Mouse (Mus musculus) ES-E14 (cell line): ENCODE data around the gene Rfx7. TPM values are rescaled to one million over a fixed set of nuclear protein-coding genes. Genes with fewer than 3 reads are reported as not detected.

ENCODE experiments used
- DNase-seq: peaks from one replicate; pipeline ENCODE4 v3.0.0-alpha.2; 2013; ENCODE audit warnings: low read depth, low spot score
- H3K27ac ChIP-seq: 2 replicates; pipeline ENCODE4 v1.5.1; 2012; ENCODE audit warnings: low read depth, mild to moderate bottlenecking, low read length, moderate library complexity, mixed read lengths; ENCODE audit not compliant: poor library complexity, insufficient read depth, severe bottlenecking
- H3K36me3 ChIP-seq: 2 replicates; pipeline ENCODE4 v1.6.1; 2012; ENCODE audit warnings: mild to moderate bottlenecking, low read length, moderate library complexity, mixed read lengths; ENCODE audit not compliant: control insufficient read depth, poor library complexity, insufficient read depth, severe bottlenecking
- H3K4me1 ChIP-seq, 2 experiments: fragments of 150-350 bp in 1 of 2; sonication (generic) in 1 of 2; 2 replicates each; pipeline ENCODE4 v1.6.1; 2012; ENCODE audit warnings: low read length in 2 of 2, mild to moderate bottlenecking in 1 of 2, mixed read lengths in 1 of 2; ENCODE audit not compliant: control insufficient read depth in 2 of 2, insufficient read depth in 2 of 2, poor library complexity in 1 of 2
- H3K4me3 ChIP-seq, 2 experiments: fragments of 150-350 bp in 1 of 2; sonication (generic) in 1 of 2; 2 replicates each; pipeline ENCODE4 v1.5.1; 2012; ENCODE audit warnings: low read length in 2 of 2, low read depth in 1 of 2, mild to moderate bottlenecking in 1 of 2, mixed read lengths in 1 of 2; ENCODE audit not compliant: insufficient read depth in 1 of 2, poor library complexity in 1 of 2, severe bottlenecking in 1 of 2
- H3K9ac ChIP-seq: 2 replicates; pipeline ENCODE4 v1.6.1; 2012; ENCODE audit warnings: low read depth, mild to moderate bottlenecking, low read length, mixed read lengths; ENCODE audit not compliant: poor library complexity, insufficient read depth, severe bottlenecking
- H3K9me3 ChIP-seq: fragments of 150-350 bp; sonication (generic); 2 replicates; pipeline ENCODE4 v1.6.1; 2012; ENCODE audit warnings: low read depth, mild to moderate bottlenecking, low read length; ENCODE audit not compliant: control insufficient read depth, insufficient read depth
- CHD2 ChIP-seq: IDR thresholded peaks from 2 replicates; pipeline ENCODE4 v1.6.1; 2014; ENCODE audit warnings: mild to moderate bottlenecking, low read depth, low read length, inconsistent platforms
- HCFC1 ChIP-seq: IDR thresholded peaks from 2 replicates; pipeline ENCODE4 v1.6.1; 2012; ENCODE audit warnings: low read length, inconsistent platforms, borderline replicate concordance; ENCODE audit not compliant: insufficient read depth
- MAFK ChIP-seq: IDR thresholded peaks from 2 replicates; pipeline ENCODE4 v1.6.1; 2014; ENCODE audit warnings: mild to moderate bottlenecking, low read depth, low read length, inconsistent platforms; ENCODE audit not compliant: insufficient read depth
- ZC3H11A ChIP-seq: IDR thresholded peaks from 2 replicates; pipeline ENCODE4 v1.6.1; 2012; ENCODE audit warnings: low read depth, mild to moderate bottlenecking, inconsistent platforms, low read length, borderline replicate concordance
- ZNF384 ChIP-seq: IDR thresholded peaks from 2 replicates; pipeline ENCODE4 v1.6.1; 2012; ENCODE audit warnings: low read depth, low read length, inconsistent platforms
- in situ Hi-C, 2 experiments: fragments of 600-800 bp; cut with MboI; formaldehyde crosslinking; loops; one replicate each; pipeline ENCODE4 v1.15.1; 2025; ENCODE audit warnings: low sequenced_read_pairs in 2 of 2, inconsistent platforms in 1 of 2; ENCODE audit not compliant: unreplicated experiment in 2 of 2
- total RNA-seq: library from RNA; depleted of rRNA; stranded (reverse); fragments of 300-350 nt; gene quantifications from 2 replicates; pipeline ENCODE4 v1.2.3, GENCODE M21; 2012

Gene Rfx7
- total RNA-seq, 1 experiment, result 19.9 TPM

- Histone ChIP-seq H3K4me1 (peaks cover 4 to 10% of the 10 kb centered on the region in 2 experiments; a peak in 3 of 4 replicates), H3K9me3 (no peaks in the 10 kb centered on the region), H3K27ac (no peak overlapping the region), H3K9ac (no peak overlapping the region), H3K4me3 (no peak overlapping the region), H3K36me3 (no peaks in the 10 kb centered on the region)
- in situ Hi-C loops, result no loop called here
- no peak for DNase-seq
- TF ChIP-seq HCFC1, result no peak
- no peak for TF ChIP-seq MAFK
- TF ChIP-seq CHD2, result no peak
- no peak for TF ChIP-seq ZC3H11A
- no peak for TF ChIP-seq ZNF384
Measured at GRCm38 (mm10) chr9:72535394-72535793, 3.4 kb downstream of the Rfx7 start.

- in situ Hi-C loops, result no loop called here
- H3K9me3 ChIP-seq, result no peaks in the 10 kb centered on the region
- no peaks in the 10 kb centered on the region for H3K36me3 ChIP-seq
- DNase-seq, result no peak
- TF ChIP-seq MAFK (no peak), ZNF384 (no peak), HCFC1 (no peak), ZC3H11A (no peak), CHD2 (no peak)
- H3K4me1 ChIP-seq, result peaks cover 0 to 10% of the 10 kb centered on the region in 2 experiments; a peak in 2 of 4 replicates
- H3K9ac ChIP-seq, result no peak overlapping the region
- no peak overlapping the region for H3K27ac ChIP-seq
- no peak overlapping the region for H3K4me3 ChIP-seq
Measured at GRCm38 (mm10) chr9:72537086-72537485, 5.0 kb downstream of the Rfx7 start.

- H3K27ac ChIP-seq, result no peak overlapping the region
- no peaks in the 10 kb centered on the region for H3K9me3 ChIP-seq
- no peaks in the 10 kb centered on the region for H3K36me3 ChIP-seq
- peaks cover 0 to 3% of the 10 kb centered on the region in 2 experiments; a peak in 1 of 4 replicates for H3K4me1 ChIP-seq
- in situ Hi-C loops, result no loop called here
- peak; percentile 98 for TF ChIP-seq MAFK
- no peak for TF ChIP-seq CHD2
- no peak for DNase-seq
- H3K9ac ChIP-seq, result no peak overlapping the region
- no peak overlapping the region for H3K4me3 ChIP-seq
Measured at GRCm38 (mm10) chr9:72543590-72543989, 11.6 kb downstream of the Rfx7 start.

GRCm38 (mm10) chr9:72558780-72559179 lies 26.7 kb downstream of the Rfx7 start:
- Histone ChIP-seq H3K4me3 (no peak overlapping the region), H3K9ac (no peak overlapping the region), H3K4me1 (no peaks in the 10 kb centered on the region; a peak in 1 of 4 replicates), H3K27ac (no peak overlapping the region), H3K9me3 (no peaks in the 10 kb centered on the region), H3K36me3 (no peaks in the 10 kb centered on the region)
- DNase-seq, result no peak
- TF ChIP-seq CHD2 (no peak), HCFC1 (no peak), MAFK (no peak), ZNF384 (no peak), ZC3H11A (no peak)
- in situ Hi-C loops, result no loop called here

GRCm38 (mm10) chr9:72560316-72560715 lies 28.3 kb downstream of the Rfx7 start:
- DNase-seq, result no peak
- H3K9me3 ChIP-seq, result no peaks in the 10 kb centered on the region
- TF ChIP-seq HCFC1 (no peak), CHD2 (no peak), ZNF384 (no peak), ZC3H11A (no peak), MAFK (no peak)
- no peak overlapping the region for H3K4me3 ChIP-seq
- in situ Hi-C loops, result no loop called here
- no peak overlapping the region for H3K27ac ChIP-seq
- no peaks in the 10 kb centered on the region; a peak in 1 of 4 replicates for H3K4me1 ChIP-seq
- no peaks in the 10 kb centered on the region for H3K36me3 ChIP-seq
- H3K9ac ChIP-seq, result no peak overlapping the region
